Mouse (Mus musculus) neural tube, embryonic 14.5 days (tissue): ENCODE measurements around the gene Ift140. TPM values are rescaled to one million over a fixed set of nuclear protein-coding genes. Genes with fewer than 3 reads are reported as not detected.
A peak's percentile ranks its signal among the peaks of the same experiment; 100 is the strongest.

Experiments used
- ATAC-seq: fragments of 200-750 bp; cut with Nextera tagmentation; 2 replicates; pipeline ENCODE4 v1.8.0; 2017; ENCODE audit warnings: low read depth, mild to moderate bottlenecking, moderate TSS enrichment, moderate library complexity
- H3K27ac ChIP-seq: fragments of 300-500 bp; sonication (generic); 2 replicates; pipeline ENCODE4 v1.5.1; 2014; ENCODE audit warnings: low read depth, mild to moderate bottlenecking, control low read depth, low read length, moderate library complexity, mixed read lengths
- H3K27me3 ChIP-seq: fragments of 300-500 bp; sonication (generic); 2 replicates; pipeline ENCODE4 v1.6.1; 2014; ENCODE audit warnings: low read length; ENCODE audit not compliant: control insufficient read depth, insufficient read depth
- H3K36me3 ChIP-seq: fragments of 300-500 bp; sonication (generic); 2 replicates; pipeline ENCODE4 v1.6.1; 2014; ENCODE audit warnings: low read length, mixed read lengths; ENCODE audit not compliant: control insufficient read depth, insufficient read depth
- H3K4me1 ChIP-seq: fragments of 300-500 bp; sonication (generic); 2 replicates; pipeline ENCODE4 v1.6.1; 2014; ENCODE audit warnings: low read length; ENCODE audit not compliant: control insufficient read depth, insufficient read depth
- H3K4me2 ChIP-seq: fragments of 300-500 bp; sonication (generic); 2 replicates; pipeline ENCODE4 v1.6.1; 2014; ENCODE audit warnings: mild to moderate bottlenecking, low read depth, low read length, control low read depth
- H3K4me3 ChIP-seq: fragments of 300-500 bp; sonication (generic); 2 replicates; pipeline ENCODE4 v1.5.1; 2014; ENCODE audit warnings: low read depth, low read length, control low read depth, mixed read lengths
- H3K9ac ChIP-seq: fragments of 300-500 bp; sonication (generic); replicated peaks from 2 replicates; pipeline ENCODE4 v1.6.1; 2014; ENCODE audit warnings: low read depth, mild to moderate bottlenecking, control low read depth, low read length, mixed read lengths
- H3K9me3 ChIP-seq: fragments of 300-500 bp; sonication (generic); 2 replicates; pipeline ENCODE4 v1.6.1; 2016; ENCODE audit warnings: low read length; ENCODE audit not compliant: control insufficient read depth
- WGBS: fragments of 180-500 bp; shearing (Covaris S2); extraction: QIAGEN DNeasy Blood & Tissue Kit; methylation state at CpG from one replicate; pipeline ENCODE4 v1.1.7; 2014; 5-methylcytosine and 5-hydroxymethylcytosine counted together
- polyA plus RNA-seq: library from polyadenylated mRNA; unstranded; fragments of >200 nt; fragmentation: Nextera tagmentation; extraction: Ambion mirVana; gene quantifications from 2 replicates; pipeline ENCODE4 v1.2.1, GENCODE M21; 2014

Gene Ift140
- polyA plus RNA-seq, 1 experiment from 2014 or later: 18.5 TPM

GRCm38 (mm10) chr17:25107786-25108185 is 91.9 kb downstream of the Ift140 start:
- 93% methylated on average over 6 of the region's 16 CpGs for WGBS
- Histone ChIP-seq H3K4me2 (no peak overlapping the region), H3K9ac (no peak overlapping the region), H3K4me3 (no peak overlapping the region), H3K36me3 (peaks cover 55% of the 10 kb centered on the region), H3K9me3 (no peaks in the 10 kb centered on the region), H3K4me1 (no peaks in the 10 kb centered on the region), H3K27ac (no peak overlapping the region), H3K27me3 (no peaks in the 10 kb centered on the region)
- ATAC-seq: no peak

- H3K9me3 ChIP-seq: no peaks in the 10 kb centered on the region
- no peak overlapping the region for H3K9ac ChIP-seq
- peaks cover 2% of the 10 kb centered on the region for H3K4me1 ChIP-seq
- no peak for ATAC-seq
- peaks cover 41% of the 10 kb centered on the region for H3K36me3 ChIP-seq
- no peaks in the 10 kb centered on the region for H3K27me3 ChIP-seq
- H3K27ac ChIP-seq: no peak overlapping the region
- 82% methylated on average over 2 of the region's 2 CpGs for WGBS
- no peak overlapping the region for H3K4me3 ChIP-seq
- H3K4me2 ChIP-seq: no peak overlapping the region
These were observed 93.7 kb downstream of the Ift140 start for GRCm38 (mm10) chr17:25109578-25109977.

- no peak for ATAC-seq
- Histone ChIP-seq H3K27ac (no peak overlapping the region), H3K27me3 (no peaks in the 10 kb centered on the region), H3K9ac (no peak overlapping the region), H3K9me3 (no peaks in the 10 kb centered on the region), H3K4me3 (no peak overlapping the region), H3K4me1 (peaks cover 5% of the 10 kb centered on the region), H3K4me2 (no peak overlapping the region), H3K36me3 (peaks cover 31% of the 10 kb centered on the region)
- WGBS: 96% methylated on average over 6 of the region's 6 CpGs
These were observed 94.7 kb downstream of the Ift140 start for GRCm38 (mm10) chr17:25110590-25110989.

DNA sequence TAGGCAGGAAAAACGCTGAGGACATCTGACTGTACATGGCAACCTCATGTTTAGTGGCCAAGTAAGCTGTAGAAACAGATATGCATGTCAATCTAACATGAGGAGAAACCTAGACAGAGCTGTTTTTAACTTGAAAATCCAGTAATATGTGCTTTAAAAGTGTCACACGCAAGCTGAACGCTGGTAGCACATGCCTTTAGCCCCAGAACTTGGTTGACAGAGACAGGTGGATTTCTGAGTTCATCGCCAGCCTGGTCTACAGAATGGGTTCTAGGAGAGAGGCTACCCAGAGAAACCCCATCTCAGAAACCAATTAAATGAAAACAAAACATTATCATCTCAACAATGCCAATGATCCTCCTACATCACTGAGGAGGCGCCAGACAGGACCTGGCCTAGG is 95.3 kb downstream of the Ift140 start:
- 96% methylated on average over 5 of the region's 5 CpGs for WGBS
- H3K4me3 ChIP-seq: no peak overlapping the region
- no peaks in the 10 kb centered on the region for H3K9me3 ChIP-seq
- no peak for ATAC-seq
- H3K27me3 ChIP-seq: no peaks in the 10 kb centered on the region
- H3K9ac ChIP-seq: no peak overlapping the region
- peaks cover 26% of the 10 kb centered on the region for H3K36me3 ChIP-seq
- no peak overlapping the region for H3K27ac ChIP-seq
- no peak overlapping the region for H3K4me2 ChIP-seq
- peaks cover 5% of the 10 kb centered on the region for H3K4me1 ChIP-seq

DNA sequence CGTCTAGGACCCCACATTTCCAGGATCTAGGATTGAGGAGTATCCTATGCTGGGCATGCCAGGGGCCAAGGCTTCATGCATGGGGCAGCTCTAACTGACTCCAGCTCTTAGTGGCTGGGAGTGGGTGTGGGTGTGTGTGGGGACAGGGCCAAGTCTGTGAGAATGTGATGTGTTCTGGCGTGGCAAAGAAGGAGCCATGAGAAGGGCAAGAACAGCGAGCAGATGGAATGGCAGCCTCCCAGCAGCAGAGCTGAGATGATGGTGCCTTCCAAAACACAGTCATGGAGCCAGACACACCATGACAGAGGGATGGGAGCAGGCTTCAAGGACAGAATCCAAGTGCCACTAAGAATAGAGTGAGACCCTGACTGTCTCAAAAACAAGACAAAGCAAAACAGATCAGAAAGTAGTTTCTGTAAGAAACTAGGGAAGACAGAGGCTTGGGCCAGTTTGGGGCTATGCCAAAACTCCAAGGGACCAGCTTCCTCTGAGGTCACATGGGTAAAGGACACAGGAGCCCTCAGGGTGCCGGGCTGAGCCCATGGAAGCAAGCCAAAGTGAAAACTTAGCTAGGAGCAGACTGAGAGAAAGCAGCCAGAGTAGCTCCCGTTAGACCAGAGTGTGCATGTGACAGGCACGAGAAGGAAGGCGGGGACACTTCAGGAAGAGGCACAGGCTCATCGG is 96.0 kb downstream of the Ift140 start:
- Histone ChIP-seq H3K9ac (no peak overlapping the region), H3K4me1 (peaks cover 8% of the 10 kb centered on the region), H3K9me3 (no peaks in the 10 kb centered on the region), H3K4me2 (no peak overlapping the region), H3K27ac (no peak overlapping the region), H3K27me3 (no peaks in the 10 kb centered on the region), H3K4me3 (no peak overlapping the region), H3K36me3 (peaks cover 22% of the 10 kb centered on the region; the same call in 1 of the 2 replicates)
- 91% methylated on average over 8 of the region's 8 CpGs for WGBS
- no peak for ATAC-seq

- H3K4me3 ChIP-seq: no peak overlapping the region
- peaks cover 8% of the 10 kb centered on the region for H3K4me1 ChIP-seq
- ATAC-seq: no peak
- 81% methylated on average over 3 of the region's 3 CpGs for WGBS
- no peak overlapping the region for H3K4me2 ChIP-seq
- H3K27ac ChIP-seq: no peak overlapping the region
- no peak overlapping the region for H3K9ac ChIP-seq
- H3K9me3 ChIP-seq: no peaks in the 10 kb centered on the region
- H3K36me3 ChIP-seq: peaks cover 17% of the 10 kb centered on the region; the same call in 1 of the 2 replicates
- no peaks in the 10 kb centered on the region for H3K27me3 ChIP-seq
These were observed 96.5 kb downstream of the Ift140 start for GRCm38 (mm10) chr17:25112423-25112810.

GRCm38 (mm10) chr17:25114908-25115645 is 99.2 kb downstream of the Ift140 start:
- Histone ChIP-seq H3K9ac (peak overlapping the region; percentile 46), H3K4me2 (peak overlapping the region; percentile 75), H3K9me3 (no peaks in the 10 kb centered on the region), H3K4me1 (peaks cover 8% of the 10 kb centered on the region), H3K27me3 (no peaks in the 10 kb centered on the region), H3K4me3 (peak overlapping the region; percentile 47), H3K36me3 (peaks cover 13% of the 10 kb centered on the region; the same call in 1 of the 2 replicates), H3K27ac (peak overlapping the region; percentile 90)
- peak; percentile 60 for ATAC-seq
- 12% methylated on average over 23 of the region's 23 CpGs for WGBS

- 3% methylated on average over 40 of the region's 40 CpGs for WGBS
- H3K27me3 ChIP-seq: no peaks in the 10 kb centered on the region
- H3K4me2 ChIP-seq: peak within 1 kb of the TSS; percentile 75
- peak; percentile 93 for ATAC-seq
- H3K4me1 ChIP-seq: peaks cover 8% of the 10 kb centered on the region
- peak within 1 kb of the TSS; percentile 46 for H3K9ac ChIP-seq
- H3K27ac ChIP-seq: peak within 1 kb of the TSS; percentile 90
- H3K4me3 ChIP-seq: peak within 1 kb of the TSS; percentile 47
- peaks cover 6% of the 10 kb centered on the region; the same call in 1 of the 2 replicates for H3K36me3 ChIP-seq
- H3K9me3 ChIP-seq: no peaks in the 10 kb centered on the region
These were observed 100.0 kb downstream of the Ift140 start, which contains the start of gene Telo2 for GRCm38 (mm10) chr17:25115664-25116432. Gene Telo2 (minus strand): TSS chr17:25115967.
